Mouse (Mus musculus): ENCODE data around the gene Nme8. TPM values are rescaled to one million over a fixed set of nuclear protein-coding genes. Genes with fewer than 3 reads are reported as not detected.

The Nme8 gene
- polyA plus RNA-seq, 1 experiment from 2014 or later = not detected

- no peak overlapping the region for H3K27ac ChIP-seq
- TF ChIP-seq CTCF (IDR thresholded peaks at IDR 0.05; ENCODE audit: low read depth) = no peak
Observed at GRCm38 (mm10) chr13:19703806-19704205, 6.2 kb upstream of the Nme8 start.

GRCm38 (mm10) chr13:19701443-19702078, 4.0 kb upstream of the Nme8 start:
- H3K4me3 ChIP-seq (replicated peaks; ENCODE audit: low read depth, low read length) = no peak overlapping the region
- no peak overlapping the region for H3K9ac ChIP-seq (ENCODE audit: low read depth, low read length)
- no peaks in the 10 kb centered on the region for H3K27me3 ChIP-seq (ENCODE audit: insufficient read depth, low read length)
- H3K27ac ChIP-seq = no peak overlapping the region
- no peaks in the 10 kb centered on the region for H3K4me1 ChIP-seq (replicated peaks; ENCODE audit: insufficient read depth, low read length)
- ATAC-seq (replicated peaks; ENCODE audit: low FRiP score, low read depth) = no peak
- DNase-seq (ENCODE audit: low spot score) = no peak
- H3K36me3 ChIP-seq (ENCODE audit: insufficient read depth, low read length) = no peaks in the 10 kb centered on the region
- no peak overlapping the region for H3K4me2 ChIP-seq (ENCODE audit: low read length)
- H3K9me3 ChIP-seq (replicated peaks; ENCODE audit: low read length) = no peaks in the 10 kb centered on the region
- WGBS = 69% methylated on average over 11 of the region's 11 CpGs
- no peak for TF ChIP-seq CTCF (IDR thresholded peaks at IDR 0.05; ENCODE audit: low read depth)

More at GRCm38 (mm10) chr13:19703806-19704205, 6.2 kb upstream of the Nme8 start:
- no peaks in the 10 kb centered on the region for H3K9me3 ChIP-seq (replicated peaks; ENCODE audit: low read length)
- 66% methylated on average over 4 of the region's 4 CpGs for WGBS
- DNase-seq (ENCODE audit: low spot score) (no peak), ATAC-seq (replicated peaks; ENCODE audit: low FRiP score, low read depth) (no peak)
- no peak overlapping the region for H3K4me2 ChIP-seq (ENCODE audit: low read length)
- H3K27me3 ChIP-seq (ENCODE audit: insufficient read depth, low read length) = no peaks in the 10 kb centered on the region
- H3K4me1 ChIP-seq (replicated peaks; ENCODE audit: insufficient read depth, low read length) = no peaks in the 10 kb centered on the region
- H3K9ac ChIP-seq (ENCODE audit: low read depth, low read length) = no peak overlapping the region
- no peaks in the 10 kb centered on the region for H3K36me3 ChIP-seq (ENCODE audit: insufficient read depth, low read length)
- no peak overlapping the region for H3K4me3 ChIP-seq (replicated peaks; ENCODE audit: low read depth, low read length)

- Histone ChIP-seq H3K27ac (no peak overlapping the region), H3K4me3 (replicated peaks; ENCODE audit: low read depth, low read length) (no peak overlapping the region), H3K27me3 (ENCODE audit: insufficient read depth, low read length) (no peaks in the 10 kb centered on the region), H3K36me3 (ENCODE audit: insufficient read depth, low read length) (no peaks in the 10 kb centered on the region), H3K9ac (ENCODE audit: low read depth, low read length) (no peak overlapping the region), H3K4me1 (replicated peaks; ENCODE audit: insufficient read depth, low read length) (no peaks in the 10 kb centered on the region), H3K9me3 (replicated peaks; ENCODE audit: low read length) (no peaks in the 10 kb centered on the region), H3K4me2 (ENCODE audit: low read length) (no peak overlapping the region)
- no peak for ATAC-seq (replicated peaks; ENCODE audit: low FRiP score, low read depth)
- no peak for TF ChIP-seq CTCF (IDR thresholded peaks at IDR 0.05; ENCODE audit: low read depth)
- WGBS = 82% methylated on average over 4 of the region's 4 CpGs
- DNase-seq (ENCODE audit: low spot score) = no peak
Observed at GRCm38 (mm10) chr13:19700733-19701442, 3.3 kb upstream of the Nme8 start.

GRCm38 (mm10) chr13:19698524-19699173, 1.1 kb upstream of the Nme8 start:
- TF ChIP-seq CTCF (IDR thresholded peaks at IDR 0.05; ENCODE audit: low read depth) = peak; percentile 97
- Histone ChIP-seq H3K36me3 (ENCODE audit: insufficient read depth, low read length) (no peaks in the 10 kb centered on the region), H3K9ac (ENCODE audit: low read depth, low read length) (no peak overlapping the region), H3K27me3 (ENCODE audit: insufficient read depth, low read length) (no peaks in the 10 kb centered on the region), H3K4me2 (ENCODE audit: low read length) (no peak overlapping the region), H3K4me1 (replicated peaks; ENCODE audit: insufficient read depth, low read length) (no peaks in the 10 kb centered on the region), H3K27ac (no peak overlapping the region), H3K9me3 (replicated peaks; ENCODE audit: low read length) (no peaks in the 10 kb centered on the region), H3K4me3 (replicated peaks; ENCODE audit: low read depth, low read length) (no peak overlapping the region)
- DNase-seq (ENCODE audit: low spot score) = peak; percentile 90
- 0 out of 2 replicates have a peak, but pooled peaks have one; percentile 36 for ATAC-seq (replicated peaks; ENCODE audit: low FRiP score, low read depth)
- WGBS = 25% methylated on average over 12 of the region's 12 CpGs

GRCm38 (mm10) chr13:19690417-19690816, 7.2 kb downstream of the Nme8 start:
- DNase-seq (ENCODE audit: low spot score) = no peak
- H3K27ac ChIP-seq = no peak overlapping the region
- no peaks in the 10 kb centered on the region for H3K36me3 ChIP-seq (ENCODE audit: insufficient read depth, low read length)
- H3K4me3 ChIP-seq (replicated peaks; ENCODE audit: low read depth, low read length) = no peak overlapping the region
- no peak for ATAC-seq (replicated peaks; ENCODE audit: low FRiP score, low read depth)
- no peak for TF ChIP-seq CTCF (IDR thresholded peaks at IDR 0.05; ENCODE audit: low read depth)
- no peaks in the 10 kb centered on the region for H3K27me3 ChIP-seq (ENCODE audit: insufficient read depth, low read length)
- no peaks in the 10 kb centered on the region for H3K4me1 ChIP-seq (replicated peaks; ENCODE audit: insufficient read depth, low read length)
- no peak overlapping the region for H3K4me2 ChIP-seq (ENCODE audit: low read length)
- no peaks in the 10 kb centered on the region for H3K9me3 ChIP-seq (replicated peaks; ENCODE audit: low read length)
- H3K9ac ChIP-seq (ENCODE audit: low read depth, low read length) = no peak overlapping the region
- WGBS = 87% methylated on average over 6 of the region's 6 CpGs

GRCm38 (mm10) chr13:19689971-19690370, 7.6 kb downstream of the Nme8 start:
- H3K9me3 ChIP-seq (replicated peaks; ENCODE audit: low read length) = no peaks in the 10 kb centered on the region
- no peaks in the 10 kb centered on the region for H3K27me3 ChIP-seq (ENCODE audit: insufficient read depth, low read length)
- ATAC-seq (replicated peaks; ENCODE audit: low FRiP score, low read depth) (no peak), DNase-seq (ENCODE audit: low spot score) (no peak)
- no peaks in the 10 kb centered on the region for H3K4me1 ChIP-seq (replicated peaks; ENCODE audit: insufficient read depth, low read length)
- H3K4me3 ChIP-seq (replicated peaks; ENCODE audit: low read depth, low read length) = no peak overlapping the region
- no peak overlapping the region for H3K27ac ChIP-seq
- H3K9ac ChIP-seq (ENCODE audit: low read depth, low read length) = no peak overlapping the region
- no peak for TF ChIP-seq CTCF (IDR thresholded peaks at IDR 0.05; ENCODE audit: low read depth)
- WGBS = 71% methylated on average over 3 of the region's 3 CpGs
- no peak overlapping the region for H3K4me2 ChIP-seq (ENCODE audit: low read length)
- H3K36me3 ChIP-seq (ENCODE audit: insufficient read depth, low read length) = no peaks in the 10 kb centered on the region
